Mouse (Mus musculus) heart, postnatal 0 days (tissue): ENCODE data around the gene Zfp385c.

Experiments
- CTCF ChIP-seq: IDR thresholded peaks from 2 replicates; pipeline ENCODE4 v1.5.1; 2016; ENCODE audit warnings: antibody characterized with exemption, control low read depth, low read depth
- EP300 ChIP-seq: IDR thresholded peaks from 2 replicates; pipeline ENCODE4 v1.6.1; 2016; ENCODE audit warnings: antibody characterized with exemption, low read depth

DNA sequence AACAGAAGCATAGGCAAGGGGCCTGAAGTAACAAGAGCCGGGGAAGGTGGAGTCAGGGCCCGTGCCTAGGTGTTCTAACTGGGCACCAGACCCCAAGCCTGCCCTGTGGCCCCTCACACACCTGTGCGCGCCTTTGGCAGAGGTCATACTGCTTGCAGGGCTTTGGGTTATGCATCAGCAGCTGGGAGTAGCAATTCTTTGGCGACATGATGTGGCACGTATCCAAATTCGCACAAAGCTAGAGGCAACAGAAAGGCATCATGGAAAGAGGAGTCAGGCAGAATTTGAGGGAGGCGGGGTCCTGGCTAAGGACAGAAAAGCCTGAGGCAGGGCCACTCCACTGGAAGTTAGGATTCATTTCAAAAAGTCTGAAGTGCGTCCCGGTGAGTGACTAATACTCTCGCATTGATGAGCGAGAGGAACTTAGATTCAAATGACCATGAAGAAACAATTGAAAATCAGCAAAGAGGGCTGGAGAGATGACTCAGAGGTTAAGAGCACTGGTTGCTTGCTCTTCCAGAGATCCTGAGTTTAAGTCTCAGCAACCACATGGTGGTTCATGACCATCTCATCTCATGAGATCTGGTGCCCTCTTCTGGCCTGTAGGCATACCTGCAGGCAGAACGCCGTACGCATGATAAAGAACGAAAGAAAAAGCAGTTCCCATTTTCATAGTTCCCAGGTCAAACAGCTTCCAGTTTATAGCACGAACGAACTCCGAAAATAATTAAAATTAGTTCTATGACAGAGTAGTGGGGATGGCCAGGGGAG is 10.0 kb upstream of the Zfp385c start:
- TF ChIP-seq CTCF (peak; percentile 98), EP300 (no peak)
